Mouse (Mus musculus): ENCODE results near the gene Snx22. TPM values are rescaled to one million over a fixed set of nuclear protein-coding genes. Genes with fewer than 3 reads are reported as not detected.

Snx22 gene
- total and polyA plus RNA-seq, 3 experiments: 0.43 to 10.1 TPM; not detected in 1

GRCm38 (mm10) chr9:66040801-66041200 is 28.7 kb downstream of the Snx22 start:
- Histone ChIP-seq H3K4me1 (ENCODE audit: control insufficient read depth in 1 of 2, insufficient read depth in 2 of 2, low read length in 2 of 2) (no peaks in the 10 kb centered on the region), H3K27me3 (ENCODE audit: control insufficient read depth in 1 of 2, insufficient read depth in 2 of 2, low read length in 2 of 2) (no peaks in the 10 kb centered on the region), H3K4me3 (ENCODE audit: control insufficient read depth in 1 of 2, insufficient read depth in 1 of 2, low read depth in 2 of 2, low read length in 2 of 2) (no peak overlapping the region), H3K27ac (ENCODE audit: control insufficient read depth, low read depth, low read length) (no peak overlapping the region), H3K36me3 (ENCODE audit: control insufficient read depth in 1 of 2, insufficient read depth in 2 of 2, low read length in 2 of 2) (peaks cover 0 to 4% of the 10 kb centered on the region in 2 experiments; a peak in 1 of 4 replicates), H3K9me3 (replicated peaks; ENCODE audit: insufficient read depth, low read length) (no peaks in the 10 kb centered on the region), H3K79me2 (ENCODE audit: control insufficient read depth, insufficient read depth, low read length, poor library complexity) (no peaks in the 10 kb centered on the region), H3K9ac (ENCODE audit: control insufficient read depth, low read depth, low read length, poor library complexity, severe bottlenecking) (no peak overlapping the region)
- TF ChIP-seq ZKSCAN1 (IDR thresholded peaks at IDR 0.05; ENCODE audit: low read depth, low read length) (no peak), ZC3H11A (IDR thresholded peaks at IDR 0.05; ENCODE audit: low read depth, low read length) (no peak), TBP (IDR thresholded peaks at IDR 0.05; ENCODE audit: low read depth, low read length) (no peak), CTCF (IDR thresholded peaks at IDR 0.05 in 2 of 3, conservative IDR thresholded peaks at IDR 0.05 in 1 of 3; ENCODE audit: control insufficient read depth in 1 of 3, insufficient read depth in 1 of 3, low read depth in 2 of 3, low read length in 3 of 3, poor library complexity in 1 of 3, severe bottlenecking in 1 of 3) (no peak), NRF1 (IDR thresholded peaks at IDR 0.05; ENCODE audit: insufficient read depth, low read depth, low read length, poor library complexity, severe bottlenecking) (no peak), POLR2AphosphoS2 (IDR thresholded peaks at IDR 0.05; ENCODE audit: low read length) (no peak), TAL1 (IDR thresholded peaks at IDR 0.05; ENCODE audit: low read length) (no peak), MEF2A (IDR thresholded peaks at IDR 0.05; ENCODE audit: extremely low read depth, insufficient replicate concordance, low read depth, low read length, poor library complexity, severe bottlenecking) (no peak), TCF12 (IDR thresholded peaks at IDR 0.05; ENCODE audit: low read depth, low read length) (no peak)
- no peak for DNase-seq (ENCODE audit: low read depth, low spot score)

GRCm38 (mm10) chr9:66039290-66039689 is 30.2 kb downstream of the Snx22 start:
- no peaks in the 10 kb centered on the region for H3K4me1 ChIP-seq (ENCODE audit: control insufficient read depth in 1 of 2, insufficient read depth in 2 of 2, low read length in 2 of 2)
- no peaks in the 10 kb centered on the region for H3K9me3 ChIP-seq (replicated peaks; ENCODE audit: insufficient read depth, low read length)
- peaks cover 0 to 4% of the 10 kb centered on the region in 2 experiments; a peak in 1 of 4 replicates for H3K36me3 ChIP-seq (ENCODE audit: control insufficient read depth in 1 of 2, insufficient read depth in 2 of 2, low read length in 2 of 2)
- DNase-seq (ENCODE audit: low read depth, low spot score): no peak
- no peak overlapping the region for H3K9ac ChIP-seq (ENCODE audit: control insufficient read depth, low read depth, low read length, poor library complexity, severe bottlenecking)
- H3K4me3 ChIP-seq (ENCODE audit: control insufficient read depth in 1 of 2, insufficient read depth in 1 of 2, low read depth in 2 of 2, low read length in 2 of 2): no peak overlapping the region
- no peaks in the 10 kb centered on the region for H3K27me3 ChIP-seq (ENCODE audit: control insufficient read depth in 1 of 2, insufficient read depth in 2 of 2, low read length in 2 of 2)
- no peaks in the 10 kb centered on the region for H3K79me2 ChIP-seq (ENCODE audit: control insufficient read depth, insufficient read depth, low read length, poor library complexity)
- TF ChIP-seq EP300 (IDR thresholded peaks at IDR 0.05; ENCODE audit: low read depth in 1 of 2, low read length in 2 of 2) (no peak), ZC3H11A (IDR thresholded peaks at IDR 0.05; ENCODE audit: low read depth, low read length) (no peak), MYB (IDR thresholded peaks at IDR 0.05; ENCODE audit: low read depth, low read length) (no peak), SMC3 (IDR thresholded peaks at IDR 0.05; ENCODE audit: low read depth, low read length) (no peak), CHD2 (IDR thresholded peaks at IDR 0.05; ENCODE audit: low read length) (no peak), GATA1 (IDR thresholded peaks at IDR 0.05; ENCODE audit: low read depth, low read length) (no peak), BHLHE40 (IDR thresholded peaks at IDR 0.05; ENCODE audit: borderline replicate concordance, low read depth, low read length) (no peak), POLR2AphosphoS2 (IDR thresholded peaks at IDR 0.05; ENCODE audit: low read length) (no peak), MYC (IDR thresholded peaks at IDR 0.05; ENCODE audit: low read depth, low read length) (no peak), KAT2A (conservative IDR thresholded peaks at IDR 0.05; ENCODE audit: low read depth, low read length) (no peak), CTCF (IDR thresholded peaks at IDR 0.05 in 2 of 3, conservative IDR thresholded peaks at IDR 0.05 in 1 of 3; ENCODE audit: control insufficient read depth in 1 of 3, insufficient read depth in 1 of 3, low read depth in 2 of 3, low read length in 3 of 3, poor library complexity in 1 of 3, severe bottlenecking in 1 of 3) (no peak), CHD1 (IDR thresholded peaks at IDR 0.05; ENCODE audit: low read depth, low read length) (no peak)
- no peak overlapping the region for H3K27ac ChIP-seq (ENCODE audit: control insufficient read depth, low read depth, low read length)

All from MEL (cell line).